Mouse (Mus musculus) MEL (cell line): ENCODE data around the gene Lrp10. TPM values are rescaled to one million over a fixed set of nuclear protein-coding genes. Genes with fewer than 3 reads are reported as not detected.

Source experiments
- DNase-seq: peaks from one replicate; pipeline ENCODE4 v3.0.0; 2011; ENCODE audit warnings: low read depth, low spot score
- H3K27ac ChIP-seq: 2 replicates; pipeline ENCODE4 v1.5.1; 2012; ENCODE audit warnings: low read depth, mild to moderate bottlenecking, control low read depth, low read length, moderate library complexity; ENCODE audit not compliant: control insufficient read depth
- H3K27me3 ChIP-seq, 2 experiments: fragments of 150-350 bp in 1 of 2; sonication (generic) in 1 of 2; 2 replicates each; pipeline ENCODE4 v1.6.1; 2012; ENCODE audit warnings: low read length in 2 of 2, mild to moderate bottlenecking in 2 of 2, improper control_type of control experiment in 1 of 2, moderate library complexity in 1 of 2; ENCODE audit not compliant: insufficient read depth in 2 of 2, control insufficient read depth in 1 of 2
- H3K36me3 ChIP-seq, 2 experiments: 2 replicates each; pipeline ENCODE4 v1.6.1; 2012 to 2014; ENCODE audit warnings: low read length in 2 of 2, improper control_type of control experiment in 1 of 2, inconsistent platforms in 1 of 2, mild to moderate bottlenecking in 1 of 2; ENCODE audit not compliant: insufficient read depth in 2 of 2, control insufficient read depth in 1 of 2
- H3K4me1 ChIP-seq, 2 experiments: fragments of 150-350 bp in 1 of 2; sonication (generic) in 1 of 2; 2 replicates each; pipeline ENCODE4 v1.6.1; 2012; ENCODE audit warnings: low read length in 2 of 2, improper control_type of control experiment in 1 of 2, mild to moderate bottlenecking in 1 of 2; ENCODE audit not compliant: insufficient read depth in 2 of 2, control insufficient read depth in 1 of 2
- H3K4me3 ChIP-seq, 2 experiments: fragments of 150-350 bp in 1 of 2; sonication (generic) in 1 of 2; 2 replicates each; pipeline ENCODE4 v1.5.1; 2012; ENCODE audit warnings: low read depth in 2 of 2, low read length in 2 of 2, mild to moderate bottlenecking in 2 of 2, moderate library complexity in 2 of 2, control low read depth in 1 of 2, improper control_type of control experiment in 1 of 2; ENCODE audit not compliant: control insufficient read depth in 1 of 2, insufficient read depth in 1 of 2
- H3K79me2 ChIP-seq: 2 replicates; pipeline ENCODE4 v1.6.1; 2012; ENCODE audit warnings: mild to moderate bottlenecking, low read length, moderate library complexity; ENCODE audit not compliant: control insufficient read depth, poor library complexity, insufficient read depth
- H3K9ac ChIP-seq: 2 replicates; pipeline ENCODE4 v1.6.1; 2012; ENCODE audit warnings: low read depth, mild to moderate bottlenecking, control low read depth, low read length, moderate library complexity; ENCODE audit not compliant: control insufficient read depth, poor library complexity, severe bottlenecking
- H3K9me3 ChIP-seq: fragments of 150-350 bp; sonication (generic); replicated peaks from 2 replicates; pipeline ENCODE4 v1.6.1; 2012; ENCODE audit warnings: mild to moderate bottlenecking, low read length, improper control_type of control experiment, moderate library complexity; ENCODE audit not compliant: insufficient read depth
- E2F4 ChIP-seq: IDR thresholded peaks from 2 replicates; pipeline ENCODE4 v1.6.1; 2011; ENCODE audit warnings: low read depth, low read length, improper control_type of control experiment, borderline replicate concordance
- ELF1 ChIP-seq: IDR thresholded peaks from 2 replicates; pipeline ENCODE4 v1.6.1; 2014; ENCODE audit warnings: low read depth, mild to moderate bottlenecking, inconsistent platforms, low read length, improper control_type of control experiment, moderate library complexity
- ETS1 ChIP-seq: IDR thresholded peaks from 2 replicates; pipeline ENCODE4 v1.6.1; 2012; ENCODE audit warnings: low read depth, mild to moderate bottlenecking, inconsistent platforms, low read length, improper control_type of control experiment, moderate library complexity
- GABPA ChIP-seq: IDR thresholded peaks from 2 replicates; pipeline ENCODE4 v1.6.1; 2012; ENCODE audit warnings: low read depth, mild to moderate bottlenecking, inconsistent platforms, low read length, improper control_type of control experiment, moderate library complexity
- GATA1 ChIP-seq: IDR thresholded peaks from 2 replicates; pipeline ENCODE4 v1.6.1; 2011; ENCODE audit warnings: low read depth, low read length, improper control_type of control experiment
- HCFC1 ChIP-seq: IDR thresholded peaks from 2 replicates; pipeline ENCODE4 v1.6.1; 2012; ENCODE audit warnings: low read depth, mild to moderate bottlenecking, inconsistent platforms, low read length, improper control_type of control experiment, moderate library complexity
- JUND ChIP-seq: IDR thresholded peaks from 2 replicates; pipeline ENCODE4 v1.6.1; 2011; ENCODE audit warnings: low read depth, mild to moderate bottlenecking, improper control_type of control experiment, low read length
- MAFK ChIP-seq: IDR thresholded peaks from 2 replicates; pipeline ENCODE4 v1.6.1; 2011; ENCODE audit warnings: low read depth, mild to moderate bottlenecking, low read length, improper control_type of control experiment, borderline replicate concordance
- MXI1 ChIP-seq: IDR thresholded peaks from 2 replicates; pipeline ENCODE4 v1.6.1; 2011; ENCODE audit warnings: mild to moderate bottlenecking, low read depth, low read length, improper control_type of control experiment
- MYB ChIP-seq: IDR thresholded peaks from 2 replicates; pipeline ENCODE4 v1.6.1; 2011; ENCODE audit warnings: mild to moderate bottlenecking, low read depth, low read length, improper control_type of control experiment
- MYC ChIP-seq: IDR thresholded peaks from 2 replicates; pipeline ENCODE4 v1.6.1; 2011; ENCODE audit warnings: low read depth, mild to moderate bottlenecking, low read length, improper control_type of control experiment, moderate library complexity
- NRF1 ChIP-seq: IDR thresholded peaks from 2 replicates; pipeline ENCODE4 v1.6.1; 2014; ENCODE audit warnings: low read depth, mild to moderate bottlenecking, inconsistent platforms, low read length, improper control_type of control experiment, moderate library complexity; ENCODE audit not compliant: poor library complexity, insufficient read depth, severe bottlenecking
- POLR2AphosphoS5 ChIP-seq: IDR thresholded peaks from 2 replicates; pipeline ENCODE4 v1.6.1; 2012; ENCODE audit warnings: low read depth, borderline replicate concordance, mild to moderate bottlenecking, inconsistent platforms, low read length, moderate library complexity, mixed read lengths
- SMC3 ChIP-seq: IDR thresholded peaks from 2 replicates; pipeline ENCODE4 v1.6.1; 2011; ENCODE audit warnings: low read depth, low read length, improper control_type of control experiment
- TAL1 ChIP-seq: IDR thresholded peaks from 2 replicates; pipeline ENCODE4 v1.6.1; 2012; ENCODE audit warnings: mild to moderate bottlenecking, inconsistent platforms, low read length, moderate library complexity, mixed read lengths
- TBP ChIP-seq: IDR thresholded peaks from 2 replicates; pipeline ENCODE4 v1.8.0; 2011; ENCODE audit warnings: low read depth, low read length, improper control_type of control experiment
- ZKSCAN1 ChIP-seq: IDR thresholded peaks from 2 replicates; pipeline ENCODE4 v1.6.1; 2012; ENCODE audit warnings: low read depth, mild to moderate bottlenecking, inconsistent platforms, low read length, improper control_type of control experiment, moderate library complexity
- polyA plus RNA-seq, 2 experiments: library from polyadenylated mRNA; stranded (reverse) in 1 of 2; unstranded in 1 of 2; fragments of >175 nt in 1 of 2; fragments of >200 nt in 1 of 2; gene quantifications; 2 replicates each; pipeline versions ENCODE4 v1.2.1 to v1.2.4; 2012; ENCODE audit warnings: low replicate concordance in 2 of 2, low read depth in 1 of 2; ENCODE audit not compliant: insufficient read length in 2 of 2, insufficient read depth in 1 of 2, missing spikeins in 1 of 2
- total RNA-seq: library from RNA; depleted of rRNA; stranded (reverse); fragments of 300-350 nt; gene quantifications from 2 replicates; pipeline ENCODE4 v1.2.3, GENCODE M21; 2012

Gene Lrp10
- total and polyA plus RNA-seq, 3 experiments: 53.6 to 110 TPM; not detected in 1

DNA sequence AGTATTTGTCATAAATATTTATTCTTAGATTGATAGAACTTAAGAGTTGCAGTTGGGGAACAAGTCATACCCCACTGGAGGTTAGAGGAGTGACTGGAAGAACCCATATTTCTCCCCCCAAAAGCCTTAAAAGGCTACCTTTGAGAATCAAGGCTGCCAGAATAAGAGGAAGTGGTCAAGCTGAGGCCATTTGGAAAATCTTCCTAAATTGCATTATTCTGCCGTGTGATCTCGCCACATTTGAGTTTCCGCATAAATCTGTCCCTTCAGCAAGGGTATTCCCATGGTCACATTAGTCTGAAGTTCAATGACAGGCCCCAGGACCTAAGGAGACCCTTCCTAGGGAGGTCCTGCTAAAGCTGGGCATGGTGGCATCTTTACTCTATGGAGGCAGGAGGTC is 21.4 kb upstream of the Lrp10 start:
- Histone ChIP-seq H3K9me3 (no peaks in the 10 kb centered on the region), H3K27ac (no peak overlapping the region), H3K79me2 (no peaks in the 10 kb centered on the region), H3K27me3 (no peaks in the 10 kb centered on the region), H3K4me1 (peaks cover 4 to 18% of the 10 kb centered on the region in 2 experiments), H3K4me3 (no peak overlapping the region), H3K36me3 (peaks cover 0 to 11% of the 10 kb centered on the region in 2 experiments; a peak in 2 of 4 replicates), H3K9ac (no peak overlapping the region)
- TF ChIP-seq GABPA: no peak
- TF ChIP-seq MXI1: no peak
- TF ChIP-seq E2F4: no peak
- TF ChIP-seq ETS1: no peak
- TF ChIP-seq TAL1: no peak
- no peak for TF ChIP-seq GATA1
- TF ChIP-seq SMC3: no peak
- TF ChIP-seq MAFK: no peak
- TF ChIP-seq HCFC1: no peak
- no peak for DNase-seq

- no peak overlapping the region for H3K9ac ChIP-seq
- H3K27me3 ChIP-seq: no peaks in the 10 kb centered on the region
- peaks cover 6 to 20% of the 10 kb centered on the region in 2 experiments for H3K4me1 ChIP-seq
- TF ChIP-seq GABPA (no peak), MXI1 (no peak), POLR2AphosphoS5 (no peak), TBP (no peak), NRF1 (no peak), MYB (no peak), ZKSCAN1 (no peak), JUND (no peak), MYC (no peak), ELF1 (no peak), GATA1 (no peak)
- H3K79me2 ChIP-seq: no peaks in the 10 kb centered on the region
- H3K36me3 ChIP-seq: peaks cover 0 to 11% of the 10 kb centered on the region in 2 experiments; a peak in 2 of 4 replicates
- no peak overlapping the region for H3K4me3 ChIP-seq
- no peaks in the 10 kb centered on the region for H3K9me3 ChIP-seq
- DNase-seq: no peak
- no peak overlapping the region for H3K27ac ChIP-seq
These were observed 20.7 kb upstream of the Lrp10 start for GRCm38 (mm10) chr14:54443196-54443595.
